Mouse (Mus musculus): ENCODE measurements at regions not wholly inside any gene's neighbourhood (a gene's known extent, or its start where the extent isn't known, plus 50 kb on each side); places are given as distances from the start of the nearest gene placed in this dataset.
A peak's percentile ranks its signal among the peaks of the same experiment; 100 is the strongest.

DNA sequence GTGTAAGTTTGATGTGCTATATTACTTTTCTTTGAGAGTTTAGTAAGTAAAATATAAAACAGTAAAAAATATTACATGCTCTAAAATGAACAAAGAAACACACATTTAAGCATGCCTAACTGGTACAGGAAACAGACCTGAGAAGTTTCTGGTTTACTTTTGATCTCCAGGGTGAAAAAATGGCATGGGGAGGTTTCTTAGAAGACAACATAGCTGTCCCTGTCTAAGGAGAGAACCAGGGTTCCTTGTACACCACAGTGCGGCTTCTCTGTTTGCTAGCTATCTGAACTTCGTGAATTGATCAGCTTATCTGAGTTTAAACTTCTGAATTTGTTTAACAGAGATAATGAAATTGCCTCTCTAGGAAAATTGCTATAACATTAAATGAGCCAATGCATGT is 120.3 kb upstream of the 4933412E24Rik start:
- H3K4me1 ChIP-seq (ENCODE audit: control insufficient read depth, insufficient read depth, low read length) = no peaks in the 10 kb centered on the region
- no peaks in the 10 kb centered on the region for H3K9me3 ChIP-seq (ENCODE audit: control insufficient read depth, low read length)
- no peak overlapping the region for H3K27ac ChIP-seq (replicated peaks; ENCODE audit: low read depth, low read length)
- no peaks in the 10 kb centered on the region for H3K27me3 ChIP-seq (ENCODE audit: control insufficient read depth, insufficient read depth, low read length)
- no peak overlapping the region for H3K9ac ChIP-seq (ENCODE audit: low read depth, low read length, severe bottlenecking)
- no peaks in the 10 kb centered on the region for H3K36me3 ChIP-seq (ENCODE audit: control insufficient read depth, insufficient read depth, low read length)
- TF ChIP-seq POLR2A (IDR thresholded peaks at IDR 0.05; ENCODE audit: borderline replicate concordance, extremely low read depth, insufficient read depth, insufficient read length) = no peak
- no peak for ATAC-seq (ENCODE audit: low FRiP score, low read depth)
- WGBS = 79% methylated on average over 2 of the region's 2 CpGs
- no peak for DNase-seq (ENCODE audit: low spot score)
- H3K4me2 ChIP-seq (replicated peaks; ENCODE audit: low read depth, low read length, severe bottlenecking) = no peak overlapping the region
- H3K4me3 ChIP-seq (replicated peaks; ENCODE audit: low read length) = no peak overlapping the region

DNA sequence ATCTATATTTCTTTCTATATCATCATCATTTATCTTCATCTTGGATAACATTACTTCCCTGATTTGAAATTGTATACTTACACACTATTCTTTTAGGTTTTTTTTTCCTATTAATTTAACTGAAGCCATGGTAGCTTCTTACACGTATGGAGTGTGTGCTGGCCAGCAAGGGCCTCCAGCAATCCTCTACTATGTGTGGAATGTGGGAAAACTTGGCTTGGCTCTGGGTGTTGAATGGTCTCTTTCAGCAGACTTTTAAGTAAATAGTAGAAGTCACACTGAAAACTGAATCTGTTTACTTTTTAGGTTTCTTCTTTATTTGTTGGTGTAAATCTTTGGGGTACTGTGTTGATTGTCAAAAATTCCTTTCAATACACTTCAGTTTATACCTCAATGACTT is 118.1 kb upstream of the 4933412E24Rik start:
- Histone ChIP-seq H3K36me3 (ENCODE audit: control insufficient read depth, insufficient read depth, low read length) (no peaks in the 10 kb centered on the region), H3K4me3 (replicated peaks; ENCODE audit: low read length) (no peak overlapping the region), H3K4me2 (replicated peaks; ENCODE audit: low read depth, low read length, severe bottlenecking) (no peak overlapping the region), H3K27ac (replicated peaks; ENCODE audit: low read depth, low read length) (no peak overlapping the region), H3K9ac (ENCODE audit: low read depth, low read length, severe bottlenecking) (no peak overlapping the region), H3K9me3 (ENCODE audit: control insufficient read depth, low read length) (no peaks in the 10 kb centered on the region), H3K4me1 (ENCODE audit: control insufficient read depth, insufficient read depth, low read length) (no peaks in the 10 kb centered on the region), H3K27me3 (ENCODE audit: control insufficient read depth, insufficient read depth, low read length) (no peaks in the 10 kb centered on the region)
- ATAC-seq (ENCODE audit: low FRiP score, low read depth) (no peak), DNase-seq (ENCODE audit: low spot score) (peak; percentile 22)
- WGBS = 17% methylated on average over 1 of the region's 1 CpGs
- TF ChIP-seq POLR2A (IDR thresholded peaks at IDR 0.05; ENCODE audit: borderline replicate concordance, extremely low read depth, insufficient read depth, insufficient read length) = no peak

DNA sequence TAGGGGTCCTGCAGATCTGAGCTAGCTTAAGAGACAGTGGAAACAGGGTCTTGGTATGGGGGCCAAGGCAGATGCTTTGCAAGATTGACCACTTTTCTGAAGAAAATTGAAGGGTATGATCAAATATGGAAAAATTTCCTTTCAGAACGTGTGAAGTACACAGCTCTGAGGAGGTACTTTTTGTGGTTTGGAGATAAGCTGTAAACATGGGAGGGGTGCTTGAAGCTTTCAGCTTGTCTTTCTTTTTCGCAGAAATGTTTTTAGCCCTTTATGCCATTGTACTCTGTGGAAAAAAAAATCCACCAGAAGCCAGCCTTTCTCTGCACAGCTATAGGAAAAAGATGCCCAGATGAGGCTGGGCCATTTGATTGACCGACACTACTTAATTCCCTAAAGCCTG is 116.3 kb upstream of the 4933412E24Rik start:
- H3K9ac ChIP-seq (ENCODE audit: low read depth, low read length, severe bottlenecking) = no peak overlapping the region
- H3K27ac ChIP-seq (replicated peaks; ENCODE audit: low read depth, low read length) = no peak overlapping the region
- no peak for DNase-seq (ENCODE audit: low spot score)
- 88% methylated on average over 3 of the region's 3 CpGs for WGBS
- H3K36me3 ChIP-seq (ENCODE audit: control insufficient read depth, insufficient read depth, low read length) = no peaks in the 10 kb centered on the region
- H3K9me3 ChIP-seq (ENCODE audit: control insufficient read depth, low read length) = no peaks in the 10 kb centered on the region
- H3K4me3 ChIP-seq (replicated peaks; ENCODE audit: low read length) = no peak overlapping the region
- H3K4me1 ChIP-seq (ENCODE audit: control insufficient read depth, insufficient read depth, low read length) = no peaks in the 10 kb centered on the region
- ATAC-seq (ENCODE audit: low FRiP score, low read depth) = no peak
- no peak for TF ChIP-seq POLR2A (IDR thresholded peaks at IDR 0.05; ENCODE audit: borderline replicate concordance, extremely low read depth, insufficient read depth, insufficient read length)
- H3K4me2 ChIP-seq (replicated peaks; ENCODE audit: low read depth, low read length, severe bottlenecking) = no peak overlapping the region
- no peaks in the 10 kb centered on the region for H3K27me3 ChIP-seq (ENCODE audit: control insufficient read depth, insufficient read depth, low read length)

DNA sequence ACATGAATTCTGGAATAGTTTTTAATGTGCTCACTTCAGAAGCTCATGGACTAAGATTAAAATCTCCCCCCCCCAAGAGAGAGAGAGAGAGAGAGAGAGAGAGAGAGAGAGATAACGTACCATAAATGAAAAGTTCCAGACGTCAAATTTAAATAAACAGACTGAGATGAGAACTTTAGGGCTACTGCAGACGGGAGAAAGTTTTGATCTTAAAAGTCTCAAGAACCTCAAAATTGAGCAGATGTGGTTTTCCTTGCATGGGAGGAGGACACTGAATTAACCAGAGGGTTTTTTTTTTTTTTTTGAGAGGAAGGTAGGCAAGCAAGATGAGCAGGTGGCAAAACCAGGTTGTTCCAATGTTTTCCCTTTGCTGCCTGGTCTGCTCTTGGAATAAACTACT is 108.0 kb upstream of the 4933412E24Rik start:
- no peak for ATAC-seq (ENCODE audit: low FRiP score, low read depth)
- TF ChIP-seq POLR2A (IDR thresholded peaks at IDR 0.05; ENCODE audit: borderline replicate concordance, extremely low read depth, insufficient read depth, insufficient read length) = no peak
- H3K36me3 ChIP-seq (ENCODE audit: control insufficient read depth, insufficient read depth, low read length) = no peaks in the 10 kb centered on the region
- WGBS = 76% methylated on average over 3 of the region's 3 CpGs
- no peaks in the 10 kb centered on the region for H3K9me3 ChIP-seq (ENCODE audit: control insufficient read depth, low read length)
- no peak overlapping the region for H3K27ac ChIP-seq (replicated peaks; ENCODE audit: low read depth, low read length)
- H3K27me3 ChIP-seq (ENCODE audit: control insufficient read depth, insufficient read depth, low read length) = no peaks in the 10 kb centered on the region
- no peaks in the 10 kb centered on the region for H3K4me1 ChIP-seq (ENCODE audit: control insufficient read depth, insufficient read depth, low read length)
- H3K4me3 ChIP-seq (replicated peaks; ENCODE audit: low read length) = no peak overlapping the region
- DNase-seq (ENCODE audit: low spot score) = no peak
- no peak overlapping the region for H3K9ac ChIP-seq (ENCODE audit: low read depth, low read length, severe bottlenecking)
- no peak overlapping the region for H3K4me2 ChIP-seq (replicated peaks; ENCODE audit: low read depth, low read length, severe bottlenecking)

DNA sequence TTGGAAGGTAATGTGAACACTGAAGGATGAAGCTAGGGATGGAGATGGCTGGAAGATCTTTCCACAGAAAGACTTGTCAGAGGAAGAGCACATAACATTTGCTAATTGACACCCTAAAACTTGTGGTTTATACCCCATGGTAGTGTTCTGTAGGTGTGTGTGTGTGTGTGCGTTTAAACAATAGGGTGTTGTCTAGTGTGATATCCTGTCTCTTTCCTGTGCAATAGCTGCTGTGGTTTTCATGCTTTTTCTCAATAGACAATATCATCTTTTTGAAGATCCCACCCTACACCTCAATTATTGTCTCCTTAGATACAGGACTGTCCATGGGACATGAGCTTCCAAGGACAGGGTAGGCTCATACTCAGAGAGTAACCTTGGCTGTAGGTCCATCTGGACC is 103.5 kb upstream of the 4933412E24Rik start:
- Histone ChIP-seq H3K4me2 (replicated peaks; ENCODE audit: low read depth, low read length, severe bottlenecking) (no peak overlapping the region), H3K36me3 (ENCODE audit: control insufficient read depth, insufficient read depth, low read length) (no peaks in the 10 kb centered on the region), H3K4me1 (ENCODE audit: control insufficient read depth, insufficient read depth, low read length) (no peaks in the 10 kb centered on the region), H3K9ac (ENCODE audit: low read depth, low read length, severe bottlenecking) (no peak overlapping the region), H3K9me3 (ENCODE audit: control insufficient read depth, low read length) (no peaks in the 10 kb centered on the region), H3K4me3 (replicated peaks; ENCODE audit: low read length) (no peak overlapping the region), H3K27ac (replicated peaks; ENCODE audit: low read depth, low read length) (no peak overlapping the region), H3K27me3 (ENCODE audit: control insufficient read depth, insufficient read depth, low read length) (no peaks in the 10 kb centered on the region)
- ATAC-seq (ENCODE audit: low FRiP score, low read depth) (no peak), DNase-seq (ENCODE audit: low spot score) (no peak)
- no peak for TF ChIP-seq POLR2A (IDR thresholded peaks at IDR 0.05; ENCODE audit: borderline replicate concordance, extremely low read depth, insufficient read depth, insufficient read length)
- 94% methylated on average over 1 of the region's 1 CpGs for WGBS

DNA sequence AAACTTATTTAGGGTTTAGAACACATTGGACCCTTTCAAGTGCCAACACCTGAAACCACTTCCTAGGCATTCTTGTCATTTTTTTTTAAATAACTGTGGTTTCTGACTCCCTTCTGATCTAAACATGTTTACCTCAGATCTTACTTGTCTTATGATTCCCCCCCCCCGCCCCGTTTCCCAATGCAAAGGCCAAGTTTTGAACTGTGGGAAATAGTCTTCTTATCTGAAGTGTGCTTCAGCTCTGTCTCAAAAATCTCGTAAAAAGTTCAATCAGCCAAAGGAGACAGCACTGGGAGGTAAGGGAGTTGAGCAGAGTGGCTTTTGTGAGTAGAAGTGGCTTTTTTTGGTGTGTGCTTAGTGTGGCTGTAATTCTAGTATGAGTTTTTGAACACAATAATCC is 95.5 kb upstream of the 4933412E24Rik start:
- H3K4me3 ChIP-seq (replicated peaks; ENCODE audit: low read length) = no peak overlapping the region
- no peaks in the 10 kb centered on the region for H3K4me1 ChIP-seq (ENCODE audit: control insufficient read depth, insufficient read depth, low read length)
- 78% methylated on average over 3 of the region's 3 CpGs for WGBS
- no peak overlapping the region for H3K4me2 ChIP-seq (replicated peaks; ENCODE audit: low read depth, low read length, severe bottlenecking)
- no peak overlapping the region for H3K9ac ChIP-seq (ENCODE audit: low read depth, low read length, severe bottlenecking)
- TF ChIP-seq POLR2A (IDR thresholded peaks at IDR 0.05; ENCODE audit: borderline replicate concordance, extremely low read depth, insufficient read depth, insufficient read length) = no peak
- no peaks in the 10 kb centered on the region for H3K9me3 ChIP-seq (ENCODE audit: control insufficient read depth, low read length)
- no peaks in the 10 kb centered on the region for H3K27me3 ChIP-seq (ENCODE audit: control insufficient read depth, insufficient read depth, low read length)
- H3K36me3 ChIP-seq (ENCODE audit: control insufficient read depth, insufficient read depth, low read length) = no peaks in the 10 kb centered on the region
- DNase-seq (ENCODE audit: low spot score) = no peak
- ATAC-seq (ENCODE audit: low FRiP score, low read depth) = no peak
- no peak overlapping the region for H3K27ac ChIP-seq (replicated peaks; ENCODE audit: low read depth, low read length)
